Mouse (Mus musculus): ENCODE measurements around the gene Pkhd1. TPM values are rescaled to one million over a fixed set of nuclear protein-coding genes. Genes with fewer than 3 reads are reported as not detected.

The Pkhd1 gene
- polyA plus RNA-seq (2016; fragmentation: Nextera tagmentation; extraction: Ambion mirVana): not detected in 2 replicates

- H3K4me3 ChIP-seq: no peak within 1 kb of the TSS
- WGBS: 70% methylated on average over 10 of the region's 10 CpGs
- no peaks in the 10 kb centered on the region for H3K27me3 ChIP-seq
- H3K27ac ChIP-seq: no peak within 1 kb of the TSS
- no peak for ATAC-seq (ENCODE audit: insufficient number of reproducible peaks, insufficient read depth, low FRiP score, low TSS enrichment)
- H3K9me3 ChIP-seq: no peaks in the 10 kb centered on the region
- no peak within 1 kb of the TSS for H3K4me2 ChIP-seq (replicated peaks)
- H3K9ac ChIP-seq: no peak within 1 kb of the TSS
- H3K4me1 ChIP-seq: no peaks in the 10 kb centered on the region
- no peaks in the 10 kb centered on the region for H3K36me3 ChIP-seq
Observed at GRCm38 (mm10) chr1:20617849-20618530, at the start of gene Pkhd1. Gene Pkhd1, minus strand, starts transcription at chr1:20618064.

GRCm38 (mm10) chr1:20667567-20667966 lies 49.7 kb upstream of the Pkhd1 start:
- H3K9ac ChIP-seq: no peak overlapping the region
- no peaks in the 10 kb centered on the region for H3K4me1 ChIP-seq
- H3K27ac ChIP-seq: no peak overlapping the region
- no peaks in the 10 kb centered on the region for H3K9me3 ChIP-seq
- no peaks in the 10 kb centered on the region for H3K36me3 ChIP-seq
- H3K4me2 ChIP-seq (replicated peaks): no peak overlapping the region
- no peak overlapping the region for H3K4me3 ChIP-seq
- no peak for ATAC-seq (ENCODE audit: insufficient number of reproducible peaks, insufficient read depth, low FRiP score, low TSS enrichment)
- no peaks in the 10 kb centered on the region for H3K27me3 ChIP-seq
- 76% methylated on average over 7 of the region's 7 CpGs for WGBS

GRCm38 (mm10) chr1:20666233-20666632 lies 48.4 kb upstream of the Pkhd1 start:
- Histone ChIP-seq H3K4me2 (replicated peaks) (no peak overlapping the region), H3K4me3 (no peak overlapping the region), H3K9ac (no peak overlapping the region), H3K27ac (no peak overlapping the region), H3K9me3 (no peaks in the 10 kb centered on the region), H3K27me3 (no peaks in the 10 kb centered on the region), H3K4me1 (no peaks in the 10 kb centered on the region), H3K36me3 (no peaks in the 10 kb centered on the region)
- WGBS: 80% methylated on average over 2 of the region's 2 CpGs
- no peak for ATAC-seq (ENCODE audit: insufficient number of reproducible peaks, insufficient read depth, low FRiP score, low TSS enrichment)

- WGBS: 72% methylated on average over 5 of the region's 5 CpGs
- H3K27me3 ChIP-seq: no peaks in the 10 kb centered on the region
- no peaks in the 10 kb centered on the region for H3K4me1 ChIP-seq
- no peak overlapping the region for H3K27ac ChIP-seq
- H3K36me3 ChIP-seq: no peaks in the 10 kb centered on the region
- H3K9ac ChIP-seq: no peak overlapping the region
- no peaks in the 10 kb centered on the region for H3K9me3 ChIP-seq
- no peak overlapping the region for H3K4me3 ChIP-seq
- H3K4me2 ChIP-seq (replicated peaks): no peak overlapping the region
- ATAC-seq (ENCODE audit: insufficient number of reproducible peaks, insufficient read depth, low FRiP score, low TSS enrichment): no peak
Observed at GRCm38 (mm10) chr1:20655085-20655484, 37.2 kb upstream of the Pkhd1 start.

GRCm38 (mm10) chr1:20653513-20654506 lies 35.9 kb upstream of the Pkhd1 start:
- WGBS: 78% methylated on average over 6 of the region's 6 CpGs
- no peak overlapping the region for H3K27ac ChIP-seq
- no peak overlapping the region for H3K9ac ChIP-seq
- no peaks in the 10 kb centered on the region for H3K9me3 ChIP-seq
- H3K27me3 ChIP-seq: no peaks in the 10 kb centered on the region
- no peak overlapping the region for H3K4me2 ChIP-seq (replicated peaks)
- H3K36me3 ChIP-seq: no peaks in the 10 kb centered on the region
- no peaks in the 10 kb centered on the region for H3K4me1 ChIP-seq
- no peak overlapping the region for H3K4me3 ChIP-seq
- no peak for ATAC-seq (ENCODE audit: insufficient number of reproducible peaks, insufficient read depth, low FRiP score, low TSS enrichment)

GRCm38 (mm10) chr1:20634856-20635255 lies 17.0 kb upstream of the Pkhd1 start:
- H3K4me1 ChIP-seq: no peaks in the 10 kb centered on the region
- H3K27ac ChIP-seq: no peak overlapping the region
- H3K4me2 ChIP-seq (replicated peaks): no peak overlapping the region
- H3K4me3 ChIP-seq: no peak overlapping the region
- H3K9ac ChIP-seq: no peak overlapping the region
- no peak for ATAC-seq (ENCODE audit: insufficient number of reproducible peaks, insufficient read depth, low FRiP score, low TSS enrichment)
- 80% methylated on average over 2 of the region's 2 CpGs for WGBS
- H3K36me3 ChIP-seq: no peaks in the 10 kb centered on the region
- H3K27me3 ChIP-seq: no peaks in the 10 kb centered on the region
- no peaks in the 10 kb centered on the region for H3K9me3 ChIP-seq

GRCm38 (mm10) chr1:20633276-20633869 lies 15.5 kb upstream of the Pkhd1 start:
- Histone ChIP-seq H3K4me2 (replicated peaks) (no peak overlapping the region), H3K27ac (no peak overlapping the region), H3K36me3 (no peaks in the 10 kb centered on the region), H3K9ac (no peak overlapping the region), H3K4me1 (no peaks in the 10 kb centered on the region), H3K9me3 (no peaks in the 10 kb centered on the region), H3K4me3 (no peak overlapping the region), H3K27me3 (no peaks in the 10 kb centered on the region)
- no peak for ATAC-seq (ENCODE audit: insufficient number of reproducible peaks, insufficient read depth, low FRiP score, low TSS enrichment)
- 70% methylated on average over 7 of the region's 7 CpGs for WGBS

- Histone ChIP-seq H3K4me3 (no peak overlapping the region), H3K27me3 (no peaks in the 10 kb centered on the region), H3K4me2 (replicated peaks) (no peak overlapping the region), H3K27ac (no peak overlapping the region), H3K36me3 (no peaks in the 10 kb centered on the region), H3K9me3 (no peaks in the 10 kb centered on the region), H3K9ac (no peak overlapping the region), H3K4me1 (no peaks in the 10 kb centered on the region)
- 91% methylated on average over 3 of the region's 3 CpGs for WGBS
- ATAC-seq (ENCODE audit: insufficient number of reproducible peaks, insufficient read depth, low FRiP score, low TSS enrichment): no peak
Observed at GRCm38 (mm10) chr1:20624564-20624963, 6.7 kb upstream of the Pkhd1 start.

GRCm38 (mm10) chr1:20623375-20623774 lies 5.5 kb upstream of the Pkhd1 start:
- Histone ChIP-seq H3K9ac (no peak overlapping the region), H3K4me2 (replicated peaks) (no peak overlapping the region), H3K4me3 (no peak overlapping the region), H3K36me3 (no peaks in the 10 kb centered on the region), H3K4me1 (no peaks in the 10 kb centered on the region), H3K27ac (no peak overlapping the region), H3K9me3 (no peaks in the 10 kb centered on the region), H3K27me3 (no peaks in the 10 kb centered on the region)
- 88% methylated on average over 4 of the region's 4 CpGs for WGBS
- ATAC-seq (ENCODE audit: insufficient number of reproducible peaks, insufficient read depth, low FRiP score, low TSS enrichment): no peak

- H3K9ac ChIP-seq: no peak overlapping the region
- 56% methylated on average over 2 of the region's 2 CpGs for WGBS
- no peaks in the 10 kb centered on the region for H3K4me1 ChIP-seq
- H3K27ac ChIP-seq: no peak overlapping the region
- no peaks in the 10 kb centered on the region for H3K27me3 ChIP-seq
- no peaks in the 10 kb centered on the region for H3K36me3 ChIP-seq
- no peaks in the 10 kb centered on the region for H3K9me3 ChIP-seq
- ATAC-seq (ENCODE audit: insufficient number of reproducible peaks, insufficient read depth, low FRiP score, low TSS enrichment): no peak
- no peak overlapping the region for H3K4me2 ChIP-seq (replicated peaks)
- no peak overlapping the region for H3K4me3 ChIP-seq
Observed at GRCm38 (mm10) chr1:20620611-20621010, 2.7 kb upstream of the Pkhd1 start.

- H3K36me3 ChIP-seq: no peaks in the 10 kb centered on the region
- WGBS: 52% methylated on average over 3 of the region's 3 CpGs
- H3K9me3 ChIP-seq: no peaks in the 10 kb centered on the region
Observed at GRCm38 (mm10) chr1:20619363-20619762, 1.5 kb upstream of the Pkhd1 start.

More at GRCm38 (mm10) chr1:20619363-20619762, 1.5 kb upstream of the Pkhd1 start:
- ATAC-seq (ENCODE audit: insufficient number of reproducible peaks, insufficient read depth, low FRiP score, low TSS enrichment): no peak
- Histone ChIP-seq H3K4me1 (no peaks in the 10 kb centered on the region), H3K27me3 (no peaks in the 10 kb centered on the region), H3K27ac (no peak overlapping the region), H3K4me2 (replicated peaks) (no peak overlapping the region), H3K9ac (no peak overlapping the region), H3K4me3 (no peak overlapping the region)

Measured in embryonic facial prominence, embryonic 12.5 days (tissue).